Mouse (Mus musculus): ENCODE measurements around the gene Gm45015. TPM values are rescaled to one million over a fixed set of nuclear protein-coding genes. Genes with fewer than 3 reads are reported as not detected.
A peak's percentile ranks its signal among the peaks of the same experiment; 100 is the strongest.

Gm45015 gene
- total RNA-seq (2014; rRNA removed) (not detected in 2 replicates), polyA plus RNA-seq (2015; fragmentation: Nextera tagmentation; extraction: Ambion mirVana) (not detected in 2 replicates)

DNA sequence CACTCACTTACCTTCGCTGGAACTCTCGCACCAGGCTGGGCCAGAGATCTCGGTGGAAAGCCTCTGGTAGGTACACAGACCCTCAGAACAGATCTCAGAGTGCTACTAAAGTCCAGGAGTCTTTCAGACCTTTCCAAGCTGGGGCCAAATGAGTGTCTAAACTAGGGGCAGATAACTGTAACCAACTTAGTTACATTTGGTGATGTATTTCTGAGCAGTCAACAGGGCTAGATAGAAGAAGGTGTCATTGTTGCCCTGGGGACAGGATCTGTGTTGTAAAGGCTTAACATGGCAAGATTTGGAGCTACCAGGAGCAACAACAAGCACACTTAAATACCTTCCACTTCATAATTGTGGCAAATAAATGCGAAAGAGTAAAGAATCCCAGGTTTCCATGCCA, at the start of gene Gm45015:
Gene Gm45015, minus strand, starts transcription at position 101 of the 400 bp plus-strand sequence.
- Histone ChIP-seq H3K4me3 (ENCODE audit: low read depth, low read length) (no peak within 1 kb of the TSS), H3K4me1 (ENCODE audit: insufficient read depth) (no peaks in the 10 kb centered on the region), H3K27ac (ENCODE audit: low read depth, low read length) (no peak within 1 kb of the TSS), H3K9me3 (ENCODE audit: low read length) (no peaks in the 10 kb centered on the region), H3K36me3 (ENCODE audit: insufficient read depth) (no peaks in the 10 kb centered on the region), H3K27me3 (ENCODE audit: insufficient read depth, low read length) (no peaks in the 10 kb centered on the region), H3K4me2 (ENCODE audit: low read depth) (no peak within 1 kb of the TSS), H3K9ac (no peak within 1 kb of the TSS)
- ATAC-seq (no peak), DNase-seq (no peak)
- TF ChIP-seq CTCF (IDR thresholded peaks at IDR 0.05; ENCODE audit: low read depth), result no peak
- 84% methylated on average over 4 of the region's 4 CpGs for WGBS

DNA sequence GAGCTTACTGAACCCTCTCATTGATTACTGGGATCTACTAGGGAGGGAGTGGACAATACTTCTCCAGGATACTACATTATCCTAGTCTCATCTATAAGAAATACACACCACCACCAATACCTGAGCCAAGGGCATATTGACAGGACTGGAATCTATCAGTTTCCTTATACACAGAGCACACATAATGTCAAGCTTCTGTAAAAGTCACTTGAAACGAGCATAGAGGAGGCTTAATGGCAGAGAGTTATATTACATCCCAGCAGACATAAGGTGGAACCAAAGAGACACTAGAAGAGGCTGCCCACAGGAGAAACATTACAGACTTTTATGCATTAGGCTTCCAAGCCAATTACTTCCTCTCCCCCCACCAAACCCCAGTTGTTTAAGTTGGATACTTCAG, 48.3 kb upstream of the Gm45015 start:
- Histone ChIP-seq H3K36me3 (ENCODE audit: insufficient read depth) (no peaks in the 10 kb centered on the region), H3K27ac (ENCODE audit: low read depth, low read length) (no peak overlapping the region; the same call in 1 of the 2 replicates), H3K4me1 (ENCODE audit: insufficient read depth) (no peaks in the 10 kb centered on the region), H3K9me3 (ENCODE audit: low read length) (no peaks in the 10 kb centered on the region), H3K9ac (no peak overlapping the region), H3K4me2 (ENCODE audit: low read depth) (no peak overlapping the region), H3K27me3 (ENCODE audit: insufficient read depth, low read length) (no peaks in the 10 kb centered on the region), H3K4me3 (ENCODE audit: low read depth, low read length) (no peak overlapping the region)
- ATAC-seq, result no peak
- no peak for DNase-seq
- 19% methylated on average over 1 of the region's 1 CpGs for WGBS
- no peak for TF ChIP-seq CTCF (IDR thresholded peaks at IDR 0.05; ENCODE audit: low read depth)

DNA sequence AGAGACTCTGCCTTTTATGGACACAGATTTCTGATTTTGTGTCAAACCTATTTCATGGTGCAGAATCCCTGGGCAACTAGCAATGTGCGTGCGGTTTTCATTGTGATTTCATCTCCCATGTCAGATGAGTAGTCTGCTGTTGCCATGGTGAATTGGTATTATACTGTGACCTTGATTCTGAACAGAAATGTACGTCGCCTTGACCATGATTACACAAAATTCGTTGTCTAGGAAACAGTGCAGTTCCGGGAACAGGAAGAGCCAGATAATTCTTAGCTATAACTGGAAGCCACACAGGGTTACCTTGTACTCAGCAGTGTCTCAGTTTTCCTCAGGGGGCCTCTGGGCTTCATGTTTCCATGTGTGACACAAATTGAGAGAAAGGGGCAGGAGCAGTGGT, 47.8 kb upstream of the Gm45015 start:
- H3K9ac ChIP-seq, result no peak overlapping the region
- no peak overlapping the region; the same call in 1 of the 2 replicates for H3K27ac ChIP-seq (ENCODE audit: low read depth, low read length)
- no peaks in the 10 kb centered on the region for H3K4me1 ChIP-seq (ENCODE audit: insufficient read depth)
- H3K27me3 ChIP-seq (ENCODE audit: insufficient read depth, low read length), result no peaks in the 10 kb centered on the region
- H3K9me3 ChIP-seq (ENCODE audit: low read length), result no peaks in the 10 kb centered on the region
- no peaks in the 10 kb centered on the region for H3K36me3 ChIP-seq (ENCODE audit: insufficient read depth)
- ATAC-seq (peak; percentile 86), DNase-seq (peak; percentile 29)
- TF ChIP-seq CTCF (IDR thresholded peaks at IDR 0.05; ENCODE audit: low read depth), result no peak
- no peak overlapping the region for H3K4me3 ChIP-seq (ENCODE audit: low read depth, low read length)
- WGBS, result 60% methylated on average over 6 of the region's 6 CpGs
- H3K4me2 ChIP-seq (ENCODE audit: low read depth), result no peak overlapping the region

DNA sequence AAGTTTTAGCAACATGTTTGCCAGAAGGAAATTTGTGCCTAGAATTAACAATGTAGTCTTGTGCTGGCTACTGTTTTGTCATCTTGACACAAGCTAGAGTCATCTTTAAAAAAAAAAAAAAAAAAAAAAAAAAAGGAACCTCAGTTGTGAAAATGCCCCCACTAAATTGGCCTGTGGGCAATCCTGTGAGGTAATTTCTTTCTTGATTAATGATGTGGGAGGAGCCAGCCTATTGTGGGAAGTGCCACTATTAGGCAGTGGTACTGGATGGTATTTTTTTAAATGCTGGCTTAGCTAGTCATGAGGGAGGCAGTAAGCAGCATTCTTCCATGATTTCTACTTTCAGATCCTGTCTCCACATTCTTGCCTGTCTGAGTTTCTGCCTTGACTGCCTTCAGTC, 26.7 kb upstream of the Gm45015 start:
- H3K36me3 ChIP-seq (ENCODE audit: insufficient read depth), result no peaks in the 10 kb centered on the region

DNA sequence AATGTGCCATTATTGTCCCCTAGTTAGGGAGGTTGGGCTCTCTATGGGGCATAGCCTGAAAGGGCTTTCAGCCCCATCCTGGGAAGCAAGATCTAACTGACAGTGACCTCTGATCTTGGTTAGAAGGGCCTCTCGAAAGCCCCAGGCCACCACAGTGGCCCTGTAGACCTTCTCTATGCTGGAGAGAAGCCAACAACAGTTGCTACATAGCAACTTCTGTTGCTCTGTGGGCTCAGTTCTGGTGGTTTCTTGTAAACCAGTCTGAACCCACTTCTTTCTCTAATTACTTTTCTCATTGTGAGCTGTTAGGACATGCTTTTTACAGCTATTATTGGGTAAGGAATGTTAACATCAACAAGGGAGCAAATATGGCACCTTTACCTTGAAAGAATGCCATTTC, 20.1 kb upstream of the Gm45015 start:
- Histone ChIP-seq H3K9me3 (ENCODE audit: low read length) (0 out of 2 replicates have a peak, but pooled peaks cover 3% of the 10 kb centered on the region), H3K36me3 (ENCODE audit: insufficient read depth) (peaks cover 31% of the 10 kb centered on the region), H3K4me3 (ENCODE audit: low read depth, low read length) (no peak overlapping the region), H3K4me2 (ENCODE audit: low read depth) (no peak overlapping the region), H3K9ac (no peak overlapping the region), H3K27me3 (ENCODE audit: insufficient read depth, low read length) (no peaks in the 10 kb centered on the region), H3K4me1 (ENCODE audit: insufficient read depth) (no peaks in the 10 kb centered on the region), H3K27ac (ENCODE audit: low read depth, low read length) (no peak overlapping the region)
- ATAC-seq, result no peak
- WGBS, result 78% methylated on average over 1 of the region's 1 CpGs
- DNase-seq, result no peak
- no peak for TF ChIP-seq CTCF (IDR thresholded peaks at IDR 0.05; ENCODE audit: low read depth)

More for the DNA sequence above, 26.7 kb upstream of the Gm45015 start:
- no peak for DNase-seq
- ATAC-seq, result no peak
- H3K4me3 ChIP-seq (ENCODE audit: low read depth, low read length), result no peak overlapping the region
- no peak overlapping the region for H3K27ac ChIP-seq (ENCODE audit: low read depth, low read length)
- H3K27me3 ChIP-seq (ENCODE audit: insufficient read depth, low read length), result no peaks in the 10 kb centered on the region
- no peaks in the 10 kb centered on the region for H3K9me3 ChIP-seq (ENCODE audit: low read length)
- no peak for TF ChIP-seq CTCF (IDR thresholded peaks at IDR 0.05; ENCODE audit: low read depth)
- no peak overlapping the region for H3K9ac ChIP-seq
- no peaks in the 10 kb centered on the region for H3K4me1 ChIP-seq (ENCODE audit: insufficient read depth)
- no peak overlapping the region for H3K4me2 ChIP-seq (ENCODE audit: low read depth)

DNA sequence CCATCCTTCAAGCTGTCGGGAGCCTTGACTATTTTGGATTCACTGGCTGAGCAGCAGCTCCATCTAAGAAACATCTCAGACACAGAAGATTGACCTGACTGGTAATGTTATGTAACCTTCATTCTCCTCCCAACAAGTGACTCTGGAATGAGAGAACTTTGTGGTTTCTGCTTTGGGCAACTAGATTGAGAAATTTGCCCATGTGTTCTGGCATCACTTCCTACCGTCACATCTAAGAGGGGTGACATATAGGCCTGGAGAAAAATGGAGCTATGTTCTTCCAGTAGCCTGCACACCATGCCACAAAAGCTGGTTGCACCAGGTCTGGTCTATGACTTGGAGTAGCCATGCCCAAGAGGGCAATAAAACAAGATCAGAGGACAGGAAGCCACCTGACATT, 19.5 kb upstream of the Gm45015 start:
- no peak for ATAC-seq
- Histone ChIP-seq H3K9me3 (ENCODE audit: low read length) (0 out of 2 replicates have a peak, but pooled peaks cover 3% of the 10 kb centered on the region), H3K4me2 (ENCODE audit: low read depth) (no peak overlapping the region), H3K4me3 (ENCODE audit: low read depth, low read length) (no peak overlapping the region), H3K9ac (no peak overlapping the region), H3K27me3 (ENCODE audit: insufficient read depth, low read length) (no peaks in the 10 kb centered on the region), H3K27ac (ENCODE audit: low read depth, low read length) (no peak overlapping the region), H3K4me1 (ENCODE audit: insufficient read depth) (no peaks in the 10 kb centered on the region), H3K36me3 (ENCODE audit: insufficient read depth) (peaks cover 31% of the 10 kb centered on the region)
- TF ChIP-seq CTCF (IDR thresholded peaks at IDR 0.05; ENCODE audit: low read depth), result no peak
- WGBS, result 98% methylated on average over 2 of the region's 2 CpGs
- DNase-seq, result no peak

DNA sequence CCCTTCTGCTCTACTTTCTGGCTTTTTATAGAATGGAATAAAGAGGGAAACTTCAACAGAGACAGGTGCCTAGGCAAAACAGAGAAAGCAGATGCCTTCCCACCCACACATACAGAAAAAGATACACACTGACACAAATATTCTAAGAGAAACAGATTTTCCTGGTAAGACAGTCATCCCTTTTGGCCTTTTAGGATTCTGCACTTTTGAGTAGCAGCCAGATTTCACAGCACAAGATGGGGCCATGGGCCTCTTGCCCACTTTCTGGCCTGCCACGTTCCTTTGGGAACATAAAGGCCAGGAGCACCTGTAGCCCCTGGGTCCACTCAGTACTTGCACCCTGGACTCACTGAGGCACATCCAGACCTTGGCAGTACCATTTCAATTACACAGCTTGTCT, 7.7 kb upstream of the Gm45015 start:
- no peak overlapping the region for H3K9ac ChIP-seq
- H3K9me3 ChIP-seq (ENCODE audit: low read length), result no peaks in the 10 kb centered on the region
- H3K4me2 ChIP-seq (ENCODE audit: low read depth), result no peak overlapping the region
- no peak overlapping the region for H3K4me3 ChIP-seq (ENCODE audit: low read depth, low read length)
- WGBS, result 45% methylated on average over 1 of the region's 1 CpGs
- H3K4me1 ChIP-seq (ENCODE audit: insufficient read depth), result no peaks in the 10 kb centered on the region
- no peak overlapping the region for H3K27ac ChIP-seq (ENCODE audit: low read depth, low read length)
- H3K27me3 ChIP-seq (ENCODE audit: insufficient read depth, low read length), result no peaks in the 10 kb centered on the region
- no peak for TF ChIP-seq CTCF (IDR thresholded peaks at IDR 0.05; ENCODE audit: low read depth)
- ATAC-seq, result no peak
- no peaks in the 10 kb centered on the region for H3K36me3 ChIP-seq (ENCODE audit: insufficient read depth)
- DNase-seq, result no peak

All from forebrain, postnatal 0 days (tissue).